Mouse (Mus musculus): ENCODE results near the gene Qrich1. TPM values are rescaled to one million over a fixed set of nuclear protein-coding genes. Genes with fewer than 3 reads are reported as not detected.
A peak's percentile ranks its signal among the peaks of the same experiment; 100 is the strongest.

Gene Qrich1
- polyA plus RNA-seq, 1 experiment from 2014 or later: 112 TPM

DNA sequence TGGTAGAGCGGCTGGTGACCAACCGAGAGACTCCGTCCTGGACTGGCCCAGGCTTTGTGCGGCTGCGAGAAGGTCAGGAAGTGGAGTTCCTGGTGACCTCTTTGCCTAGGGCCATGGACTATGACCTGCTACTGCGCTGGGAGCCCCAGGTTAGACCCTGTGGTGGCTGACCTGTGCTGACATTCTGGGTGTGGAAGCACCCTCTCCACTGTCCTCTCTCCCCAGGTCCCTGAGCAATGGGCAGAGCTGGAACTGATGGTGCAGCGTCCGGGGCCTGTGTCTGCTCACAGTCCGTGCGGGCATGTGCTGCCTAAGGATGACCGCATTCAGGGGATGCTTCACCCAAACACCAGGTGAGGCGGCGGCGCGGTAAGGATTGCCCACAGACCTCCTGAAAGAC is 32.6 kb upstream of the Qrich1 start:
- 93% methylated on average over 15 of the region's 15 CpGs for WGBS
- H3K36me3 ChIP-seq: peaks cover 79% of the 10 kb centered on the region
- ATAC-seq (ENCODE audit: insufficient number of reproducible peaks, low FRiP score, low TSS enrichment, low read depth): no peak

GRCm38 (mm10) chr9:108485301-108485875 is 31.2 kb upstream of the Qrich1 start:
- ATAC-seq (ENCODE audit: insufficient number of reproducible peaks, low FRiP score, low TSS enrichment, low read depth): no peak
- no peak overlapping the region for H3K27ac ChIP-seq
- no peak overlapping the region for H3K4me3 ChIP-seq
- peaks cover 25% of the 10 kb centered on the region for H3K4me1 ChIP-seq
- WGBS: 94% methylated on average over 19 of the region's 19 CpGs
- H3K4me2 ChIP-seq: no peak overlapping the region
- H3K36me3 ChIP-seq: peaks cover 89% of the 10 kb centered on the region
- no peak overlapping the region for H3K9ac ChIP-seq
- H3K9me3 ChIP-seq: no peaks in the 10 kb centered on the region
- H3K27me3 ChIP-seq: no peaks in the 10 kb centered on the region

More for the DNA sequence above, 32.6 kb upstream of the Qrich1 start:
- Histone ChIP-seq H3K4me3 (no peak overlapping the region), H3K27ac (no peak overlapping the region), H3K9me3 (no peaks in the 10 kb centered on the region), H3K27me3 (no peaks in the 10 kb centered on the region), H3K4me1 (peaks cover 26% of the 10 kb centered on the region), H3K4me2 (no peak overlapping the region), H3K9ac (no peak overlapping the region)

DNA sequence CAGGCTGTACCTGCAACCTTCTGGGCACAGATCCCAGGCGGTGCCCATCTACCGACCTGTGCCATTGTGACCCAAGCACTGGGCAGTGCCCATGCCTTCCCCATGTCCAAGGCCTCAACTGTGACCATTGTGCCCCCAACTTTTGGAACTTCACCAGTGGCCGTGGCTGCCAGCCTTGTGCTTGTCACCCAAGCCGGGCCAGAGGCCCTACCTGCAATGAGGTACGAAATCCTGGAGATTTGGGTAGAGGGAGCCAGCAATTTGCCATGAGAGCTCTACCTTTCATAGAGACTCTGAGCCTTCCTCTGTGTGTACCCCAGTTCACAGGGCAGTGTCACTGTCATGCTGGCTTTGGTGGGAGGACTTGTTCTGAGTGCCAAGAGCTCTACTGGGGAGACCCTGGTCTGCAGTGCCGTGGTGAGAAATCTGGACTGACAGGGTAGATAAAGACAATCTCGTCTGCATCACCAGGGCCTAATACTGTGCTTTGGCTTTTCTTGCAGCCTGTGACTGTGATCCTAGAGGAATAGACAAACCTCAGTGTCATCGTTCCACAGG is 29.6 kb upstream of the Qrich1 start:
- H3K36me3 ChIP-seq: peaks cover 79% of the 10 kb centered on the region

GRCm38 (mm10) chr9:108488403-108488802 is 28.2 kb upstream of the Qrich1 start:
- H3K27ac ChIP-seq: no peak overlapping the region
- WGBS: 93% methylated on average over 17 of the region's 17 CpGs
- no peak for ATAC-seq (ENCODE audit: insufficient number of reproducible peaks, low FRiP score, low TSS enrichment, low read depth)
- peaks cover 24% of the 10 kb centered on the region for H3K4me1 ChIP-seq
- no peaks in the 10 kb centered on the region for H3K27me3 ChIP-seq
- no peak overlapping the region for H3K9ac ChIP-seq
- H3K9me3 ChIP-seq: no peaks in the 10 kb centered on the region
- H3K4me2 ChIP-seq: no peak overlapping the region
- H3K4me3 ChIP-seq: no peak overlapping the region
- peaks cover 79% of the 10 kb centered on the region for H3K36me3 ChIP-seq

More for the DNA sequence above, 29.6 kb upstream of the Qrich1 start:
- H3K4me2 ChIP-seq: no peak overlapping the region
- no peak overlapping the region for H3K27ac ChIP-seq
- H3K9me3 ChIP-seq: no peaks in the 10 kb centered on the region
- WGBS: 95% methylated on average over 8 of the region's 8 CpGs
- H3K4me1 ChIP-seq: peaks cover 18% of the 10 kb centered on the region
- no peak overlapping the region for H3K9ac ChIP-seq
- no peak overlapping the region for H3K4me3 ChIP-seq
- ATAC-seq (ENCODE audit: insufficient number of reproducible peaks, low FRiP score, low TSS enrichment, low read depth): no peak
- no peaks in the 10 kb centered on the region for H3K27me3 ChIP-seq

GRCm38 (mm10) chr9:108489215-108489614 is 27.4 kb upstream of the Qrich1 start:
- Histone ChIP-seq H3K27me3 (no peaks in the 10 kb centered on the region), H3K27ac (peak overlapping the region; percentile 98), H3K4me1 (peaks cover 24% of the 10 kb centered on the region), H3K4me3 (no peak overlapping the region), H3K9ac (no peak overlapping the region), H3K4me2 (no peak overlapping the region), H3K9me3 (no peaks in the 10 kb centered on the region), H3K36me3 (peaks cover 79% of the 10 kb centered on the region)
- WGBS: 96% methylated on average over 20 of the region's 20 CpGs
- no peak for ATAC-seq (ENCODE audit: insufficient number of reproducible peaks, low FRiP score, low TSS enrichment, low read depth)

- no peak for ATAC-seq (ENCODE audit: insufficient number of reproducible peaks, low FRiP score, low TSS enrichment, low read depth)
- H3K9me3 ChIP-seq: no peaks in the 10 kb centered on the region
- peak overlapping the region; percentile 98 for H3K27ac ChIP-seq
- H3K4me2 ChIP-seq: peak overlapping the region; percentile 82
- peaks cover 24% of the 10 kb centered on the region for H3K4me1 ChIP-seq
- H3K36me3 ChIP-seq: peaks cover 81% of the 10 kb centered on the region
- H3K4me3 ChIP-seq: peak overlapping the region; percentile 97
- no peak overlapping the region; the same call in 1 of the 2 replicates for H3K9ac ChIP-seq
- H3K27me3 ChIP-seq: no peaks in the 10 kb centered on the region
- WGBS: 56% methylated on average over 26 of the region's 26 CpGs
Observed at GRCm38 (mm10) chr9:108489702-108490558, 26.7 kb upstream of the Qrich1 start.

- Histone ChIP-seq H3K27me3 (no peaks in the 10 kb centered on the region), H3K4me2 (peak within 1 kb of the TSS; percentile 82), H3K36me3 (peaks cover 81% of the 10 kb centered on the region), H3K27ac (peak within 1 kb of the TSS; percentile 98), H3K4me3 (peak within 1 kb of the TSS; percentile 97), H3K9me3 (no peaks in the 10 kb centered on the region), H3K9ac (peak within 1 kb of the TSS; percentile 97), H3K4me1 (peaks cover 24% of the 10 kb centered on the region)
- WGBS: under 1% methylated on average over 68 of the region's 69 CpGs
- ATAC-seq (ENCODE audit: insufficient number of reproducible peaks, low FRiP score, low TSS enrichment, low read depth): peak; percentile 87
Observed at GRCm38 (mm10) chr9:108490559-108491285, 25.9 kb upstream of the Qrich1 start, which contains the start of gene Usp19. TSS of gene Usp19 (plus strand) at chr9:108490602.

GRCm38 (mm10) chr9:108491286-108491580 is 25.4 kb upstream of the Qrich1 start:
- peak overlapping the region; percentile 82 for H3K4me2 ChIP-seq
- H3K4me1 ChIP-seq: peaks cover 24% of the 10 kb centered on the region
- no peaks in the 10 kb centered on the region for H3K9me3 ChIP-seq
- peak overlapping the region; percentile 98 for H3K27ac ChIP-seq
- 7% methylated on average over 12 of the region's 12 CpGs for WGBS
- H3K9ac ChIP-seq: peak overlapping the region; percentile 97
- H3K36me3 ChIP-seq: peaks cover 81% of the 10 kb centered on the region
- no peak for ATAC-seq (ENCODE audit: insufficient number of reproducible peaks, low FRiP score, low TSS enrichment, low read depth)
- H3K27me3 ChIP-seq: no peaks in the 10 kb centered on the region
- peak overlapping the region; percentile 97 for H3K4me3 ChIP-seq

DNA sequence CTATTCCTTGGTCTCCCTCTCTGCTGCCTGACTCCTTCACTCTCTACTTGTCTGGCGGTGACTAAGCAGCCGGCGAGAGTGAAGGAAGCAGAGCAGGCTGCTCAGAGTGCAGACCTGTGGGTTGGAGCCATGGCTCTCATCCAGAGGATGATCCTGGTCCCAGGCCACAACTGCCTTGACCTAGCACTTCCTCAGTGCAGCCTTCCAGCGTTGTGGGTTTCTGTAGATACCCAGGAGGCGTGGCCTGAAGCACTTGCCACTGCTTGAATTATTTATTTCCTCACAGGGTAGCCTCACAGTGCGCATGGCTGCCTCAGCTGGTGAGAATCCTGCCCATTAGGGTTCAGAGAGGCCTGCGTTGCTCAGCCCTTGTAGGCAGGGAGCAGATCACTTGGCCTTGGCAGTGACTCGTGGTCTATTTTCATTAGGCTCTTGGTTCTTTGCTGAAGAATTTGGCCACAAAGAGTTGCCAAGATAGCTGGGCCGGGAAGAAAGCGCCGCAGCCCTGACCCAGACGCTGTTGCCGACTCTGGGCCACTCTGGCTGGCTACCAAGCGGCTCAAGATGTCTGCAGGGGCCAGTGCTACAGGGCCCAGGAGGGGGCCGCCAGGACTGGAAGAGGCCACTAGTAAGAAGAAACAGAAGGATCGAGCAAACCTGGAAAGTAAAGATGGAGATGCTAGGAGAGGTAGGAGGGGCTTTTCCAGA is 24.4 kb upstream of the Qrich1 start:
- H3K4me3 ChIP-seq: peak overlapping the region; percentile 97
- peak overlapping the region; percentile 82 for H3K4me2 ChIP-seq
- 82% methylated on average over 16 of the region's 16 CpGs for WGBS
- no peaks in the 10 kb centered on the region for H3K27me3 ChIP-seq
- H3K27ac ChIP-seq: peak overlapping the region; percentile 12; the same call in 1 of the 2 replicates
- H3K36me3 ChIP-seq: peaks cover 81% of the 10 kb centered on the region
- no peak for ATAC-seq (ENCODE audit: insufficient number of reproducible peaks, low FRiP score, low TSS enrichment, low read depth)
- no peaks in the 10 kb centered on the region for H3K9me3 ChIP-seq
- peak overlapping the region; percentile 97 for H3K9ac ChIP-seq
- H3K4me1 ChIP-seq: peaks cover 24% of the 10 kb centered on the region

DNA sequence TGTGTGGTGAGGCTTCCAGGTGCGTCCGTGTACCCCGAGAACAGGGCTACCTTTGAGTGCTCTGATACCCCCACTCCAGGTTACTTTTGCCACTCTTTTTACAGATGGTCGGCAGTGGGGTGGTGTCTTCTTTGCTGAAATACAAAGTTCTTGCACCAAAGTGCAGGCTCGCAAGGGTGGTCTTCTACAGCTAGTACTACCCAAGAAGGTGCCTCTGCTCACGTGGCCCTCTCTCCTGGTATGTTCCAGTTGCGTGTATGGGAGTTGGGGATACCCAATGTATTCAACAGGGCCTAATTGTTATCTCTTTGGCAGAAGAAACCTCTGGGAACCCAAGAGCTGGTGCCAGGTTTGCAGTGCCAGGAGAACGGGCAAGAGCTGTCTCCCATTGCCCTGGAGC is 23.4 kb upstream of the Qrich1 start:
- H3K36me3 ChIP-seq: peaks cover 81% of the 10 kb centered on the region
- no peak overlapping the region for H3K4me2 ChIP-seq
- H3K4me1 ChIP-seq: peaks cover 24% of the 10 kb centered on the region
- no peak overlapping the region for H3K4me3 ChIP-seq
- H3K9ac ChIP-seq: no peak overlapping the region
- no peak for ATAC-seq (ENCODE audit: insufficient number of reproducible peaks, low FRiP score, low TSS enrichment, low read depth)
- H3K27me3 ChIP-seq: no peaks in the 10 kb centered on the region
- H3K27ac ChIP-seq: no peak overlapping the region
- WGBS: 94% methylated on average over 8 of the region's 8 CpGs
- no peaks in the 10 kb centered on the region for H3K9me3 ChIP-seq

GRCm38 (mm10) chr9:108494146-108494825 is 22.3 kb upstream of the Qrich1 start:
- H3K4me1 ChIP-seq: peaks cover 24% of the 10 kb centered on the region
- no peak overlapping the region for H3K27ac ChIP-seq
- H3K27me3 ChIP-seq: no peaks in the 10 kb centered on the region
- no peak for ATAC-seq (ENCODE audit: insufficient number of reproducible peaks, low FRiP score, low TSS enrichment, low read depth)
- no peak overlapping the region for H3K9ac ChIP-seq
- no peaks in the 10 kb centered on the region for H3K9me3 ChIP-seq
- no peak overlapping the region for H3K4me2 ChIP-seq
- no peak overlapping the region for H3K4me3 ChIP-seq
- WGBS: 93% methylated on average over 19 of the region's 19 CpGs
- peaks cover 81% of the 10 kb centered on the region for H3K36me3 ChIP-seq

All from limb, embryonic 15.5 days (tissue).